Mouse (Mus musculus): ENCODE results near the gene 1700067P10Rik.

DNA sequence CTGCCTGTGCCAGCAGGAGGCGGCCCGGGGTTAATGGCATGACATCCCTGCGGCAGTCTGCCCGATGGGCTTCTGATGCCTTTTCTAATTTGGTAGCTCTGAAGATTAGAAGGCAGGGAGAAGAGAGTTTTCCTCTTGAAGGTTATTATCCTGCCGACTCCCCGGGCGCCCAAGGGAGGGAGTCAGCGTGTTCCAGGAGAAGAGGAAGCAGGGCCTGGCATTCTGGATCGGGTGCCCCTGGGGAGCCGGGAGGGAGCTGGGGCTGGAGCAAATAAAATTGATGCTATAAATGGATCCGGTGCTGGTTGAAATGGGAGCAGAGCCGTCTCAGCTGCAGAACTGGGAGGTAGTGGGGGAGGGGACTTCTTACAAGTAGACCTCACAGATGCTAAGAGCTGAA is 31.7 kb upstream of the 1700067P10Rik start:
- no peak for TF ChIP-seq POLR2A (IDR thresholded peaks at IDR 0.05; ENCODE audit: insufficient read length, low read depth)
- TF ChIP-seq REST (IDR thresholded peaks at IDR 0.05; ENCODE audit: insufficient read depth, insufficient read length), result no peak
- no peak for TF ChIP-seq POLR2AphosphoS2 (IDR thresholded peaks at IDR 0.05; ENCODE audit: insufficient read length, low read depth)
- TF ChIP-seq MAX (IDR thresholded peaks at IDR 0.05; ENCODE audit: low read depth), result no peak
- TF ChIP-seq MYOG (IDR thresholded peaks at IDR 0.05; ENCODE audit: control insufficient read depth in 1 of 3, insufficient read depth in 1 of 3, insufficient read length in 2 of 3, low read depth in 2 of 3), result no peak
- no peak for TF ChIP-seq MYOD1 (IDR thresholded peaks at IDR 0.05; ENCODE audit: control insufficient read depth in 1 of 3, insufficient read length in 2 of 3, low read depth in 2 of 3)
- no peak for TF ChIP-seq TCF12 (IDR thresholded peaks at IDR 0.05; ENCODE audit: insufficient read depth, poor library complexity, severe bottlenecking)
- TF ChIP-seq CEBPB (IDR thresholded peaks at IDR 0.05; ENCODE audit: insufficient read depth, poor library complexity, severe bottlenecking), result no peak
- no peak for TF ChIP-seq E2F4 (IDR thresholded peaks at IDR 0.05; ENCODE audit: insufficient read depth)
- TF ChIP-seq USF1 (IDR thresholded peaks at IDR 0.05; ENCODE audit: low read depth), result no peak

All from myocyte (in vitro differentiated cells).